Mouse (Mus musculus): ENCODE data around the gene Sap25.

DNA sequence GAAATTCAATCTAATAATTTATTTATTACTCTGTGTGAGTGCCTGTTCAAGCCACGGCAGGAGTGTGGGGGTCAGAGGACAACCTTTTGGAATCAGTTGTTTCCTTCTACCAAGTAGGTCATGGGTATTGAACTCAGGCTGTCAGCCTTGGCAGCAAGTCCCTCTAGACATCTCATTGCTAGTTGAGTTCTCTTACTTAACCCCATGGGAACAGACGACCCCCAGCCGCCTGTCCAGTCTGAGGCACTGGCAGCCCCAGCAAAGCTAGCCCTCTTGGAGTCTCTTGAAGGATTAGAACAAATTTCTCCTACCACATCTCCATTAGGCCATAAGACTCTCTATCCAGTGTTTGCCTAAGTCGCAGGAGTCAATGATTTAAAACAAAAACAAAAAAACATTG lies 38.6 kb downstream of the Sap25 start:
- no peak for TF ChIP-seq CTCF (IDR thresholded peaks at IDR 0.05)
- TF ChIP-seq POLR2A (IDR thresholded peaks at IDR 0.05; ENCODE audit: insufficient read depth, low read depth, low read length), result no peak

Data from heart, adult 2 months (tissue).